Mouse (Mus musculus) bone marrow macrophage, adult 2 months (primary cell): ENCODE results near the gene Slc1a3. TPM values are rescaled to one million over a fixed set of nuclear protein-coding genes. Genes with fewer than 3 reads are reported as not detected.

ENCODE experiments used
- H3K27ac ChIP-seq: 2 replicates; pipeline ENCODE4 v1.5.1; 2012; ENCODE audit warnings: low read depth, low read length; ENCODE audit not compliant: insufficient read depth
- H3K4me1 ChIP-seq: 2 replicates; pipeline ENCODE4 v1.6.1; 2012; ENCODE audit warnings: low read length; ENCODE audit not compliant: control insufficient read depth, insufficient read depth
- H3K4me3 ChIP-seq: 2 replicates; pipeline ENCODE4 v1.5.1; 2012; ENCODE audit warnings: mild to moderate bottlenecking, low read length, moderate library complexity; ENCODE audit not compliant: insufficient read depth
- CTCF ChIP-seq: IDR thresholded peaks from 2 replicates; pipeline ENCODE4 v1.5.1; 2012; ENCODE audit warnings: low read depth, mild to moderate bottlenecking, low read length, moderate library complexity
- POLR2A ChIP-seq: IDR thresholded peaks from 2 replicates; pipeline ENCODE4 v1.6.1; 2012; ENCODE audit warnings: mild to moderate bottlenecking, low read depth, low read length, borderline replicate concordance
- polyA plus RNA-seq: library from polyadenylated mRNA; stranded (reverse); fragments of >200 nt; gene quantifications from 2 replicates; pipeline ENCODE4 v1.2.4, GENCODE M21; 2012; ENCODE audit not compliant: missing spikeins, insufficient read depth, insufficient read length

Gene Slc1a3
- polyA plus RNA-seq, 1 experiment = not detected

DNA sequence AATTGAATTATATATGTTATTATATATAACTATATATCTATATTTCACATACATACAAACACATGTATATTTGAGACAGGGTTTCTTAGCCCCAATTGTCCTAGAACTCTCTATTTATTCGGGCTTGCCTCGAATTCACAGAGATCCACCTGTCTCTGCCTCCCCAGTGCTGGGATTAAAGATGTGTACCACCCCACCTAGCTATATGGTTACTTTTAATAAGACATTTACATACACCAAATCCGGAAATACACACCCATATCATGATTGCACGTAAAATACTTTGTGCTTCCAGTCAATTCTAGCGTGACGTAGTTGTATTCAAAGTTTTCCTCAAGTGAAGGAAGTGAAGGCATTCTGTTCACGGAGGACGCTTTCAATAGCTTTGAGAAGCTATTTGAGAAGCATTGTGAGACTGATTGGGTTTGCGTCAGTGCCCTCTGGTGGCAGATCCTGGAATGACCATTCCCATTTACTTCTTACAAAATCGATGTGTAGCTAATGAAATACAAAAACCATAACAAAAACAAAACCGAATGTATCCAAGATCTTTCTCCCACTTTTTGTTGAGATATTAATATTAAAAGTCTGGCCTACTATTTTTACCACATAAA is 121.0 kb downstream of the Slc1a3 start:
- no peak overlapping the region for H3K4me3 ChIP-seq
- no peak for TF ChIP-seq POLR2A
- no peak for TF ChIP-seq CTCF

DNA sequence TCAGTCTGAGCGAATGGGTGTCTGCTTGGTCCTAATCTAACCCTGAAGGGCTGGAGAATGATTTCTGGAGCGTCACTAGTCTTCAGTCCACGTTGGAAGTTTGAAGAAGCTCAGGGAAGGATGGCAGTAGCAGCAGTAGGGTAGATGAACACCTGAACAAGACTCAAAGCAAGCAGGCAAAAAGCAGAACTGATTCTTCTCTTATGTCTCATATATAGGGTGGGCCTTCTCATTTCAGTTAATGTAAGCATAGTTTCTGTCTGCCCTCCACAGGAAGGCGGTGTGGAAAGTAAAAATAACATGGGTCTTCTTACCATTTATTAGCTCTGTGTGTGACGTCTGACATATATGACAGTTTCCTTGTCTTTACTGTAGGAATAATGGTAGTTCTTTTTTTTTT is 122.5 kb downstream of the Slc1a3 start:
- no peak overlapping the region for H3K4me3 ChIP-seq
- no peaks in the 10 kb centered on the region for H3K4me1 ChIP-seq
- no peak overlapping the region for H3K27ac ChIP-seq
- no peak for TF ChIP-seq CTCF
- TF ChIP-seq POLR2A = no peak

More for the DNA sequence above, 121.0 kb downstream of the Slc1a3 start:
- H3K27ac ChIP-seq = no peak overlapping the region
- H3K4me1 ChIP-seq = no peaks in the 10 kb centered on the region

DNA sequence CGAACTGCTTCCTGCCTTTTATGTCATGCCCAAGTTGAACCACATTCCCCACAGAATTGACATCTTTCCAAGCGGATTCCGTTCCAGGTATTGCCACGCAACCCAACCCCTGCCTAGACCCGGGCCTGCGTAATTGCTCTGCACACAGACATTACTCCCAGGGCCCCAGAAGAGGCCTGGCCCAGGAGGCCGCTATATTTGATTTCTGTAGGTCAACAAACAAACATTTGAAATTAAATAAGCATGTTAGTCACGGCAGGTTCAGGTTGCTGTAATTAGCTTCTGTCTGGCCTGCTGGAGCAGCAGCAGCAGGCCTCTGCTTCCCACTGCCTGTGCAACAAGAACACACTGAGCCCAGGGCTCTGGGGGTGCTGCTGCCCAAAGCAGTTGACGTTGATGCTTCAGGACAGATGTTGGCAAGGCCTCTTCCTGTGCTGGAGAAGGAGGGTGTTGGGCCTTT is 123.7 kb downstream of the Slc1a3 start:
- Histone ChIP-seq H3K4me1 (no peaks in the 10 kb centered on the region), H3K27ac (no peak overlapping the region), H3K4me3 (no peak overlapping the region)
- no peak for TF ChIP-seq POLR2A

Other genes starting within 250 kb of the Slc1a3 start
- not detected in 2 replicates for gene Gm2310, start 190.8 kb downstream of the Slc1a3 start, polyA plus RNA-seq